Mouse (Mus musculus) heart, embryonic 16.5 days (tissue): ENCODE results near the gene Rora. TPM values are rescaled to one million over a fixed set of nuclear protein-coding genes. Genes with fewer than 3 reads are reported as not detected.
A peak's percentile ranks its signal among the peaks of the same experiment; 100 is the strongest.

ENCODE experiments used
- ATAC-seq: fragments of 200-750 bp; cut with Nextera tagmentation; replicated peaks from 2 replicates; pipeline ENCODE4 v1.8.0; 2017; ENCODE audit warnings: moderate number of reproducible peaks; ENCODE audit not compliant: insufficient read depth, low FRiP score; ENCODE audit errors: extremely low read depth
- H3K27ac ChIP-seq: fragments of 300-500 bp; sonication (generic); 2 replicates; pipeline ENCODE4 v1.5.1; 2014; ENCODE audit warnings: mild to moderate bottlenecking, low read length, control low read depth, moderate library complexity
- H3K27me3 ChIP-seq: fragments of 300-500 bp; sonication (generic); 2 replicates; pipeline ENCODE4 v1.6.1; 2014; ENCODE audit warnings: low read length, mixed read lengths; ENCODE audit not compliant: control insufficient read depth, insufficient read depth
- H3K36me3 ChIP-seq: fragments of 300-500 bp; sonication (generic); 2 replicates; pipeline ENCODE4 v1.6.1; 2014; ENCODE audit not compliant: control insufficient read depth, insufficient read depth
- H3K4me1 ChIP-seq: fragments of 300-500 bp; sonication (generic); 2 replicates; pipeline ENCODE4 v1.6.1; 2014; ENCODE audit warnings: low read length, mixed read lengths; ENCODE audit not compliant: control insufficient read depth, insufficient read depth
- H3K4me2 ChIP-seq: fragments of 300-500 bp; sonication (generic); 2 replicates; pipeline ENCODE4 v1.6.1; 2014; ENCODE audit warnings: low read depth, mild to moderate bottlenecking, control low read depth, low read length
- H3K4me3 ChIP-seq: fragments of 300-500 bp; sonication (generic); 2 replicates; pipeline ENCODE4 v1.5.1; 2014; ENCODE audit warnings: mild to moderate bottlenecking, control low read depth, low read length
- H3K9ac ChIP-seq: fragments of 300-500 bp; sonication (generic); 2 replicates; pipeline ENCODE4 v1.6.1; 2014; ENCODE audit warnings: low read length, control low read depth
- H3K9me3 ChIP-seq: fragments of 300-500 bp; sonication (generic); replicated peaks from 2 replicates; pipeline ENCODE4 v1.6.1; 2016; ENCODE audit warnings: low read length; ENCODE audit not compliant: control insufficient read depth
- WGBS: fragments of 180-500 bp; shearing (Covaris S2); extraction: QIAGEN DNeasy Blood & Tissue Kit; methylation state at CpG from one replicate; pipeline ENCODE4 v1.1.7; 2014; 5-methylcytosine and 5-hydroxymethylcytosine counted together
- polyA plus RNA-seq: library from polyadenylated mRNA; unstranded; fragments of >200 nt; fragmentation: Nextera tagmentation; extraction: Ambion mirVana; gene quantifications from 2 replicates; pipeline ENCODE4 v1.2.1, GENCODE M21; 2015

Gene Rora
- polyA plus RNA-seq, 1 experiment from 2014 or later = 9.4 TPM

DNA sequence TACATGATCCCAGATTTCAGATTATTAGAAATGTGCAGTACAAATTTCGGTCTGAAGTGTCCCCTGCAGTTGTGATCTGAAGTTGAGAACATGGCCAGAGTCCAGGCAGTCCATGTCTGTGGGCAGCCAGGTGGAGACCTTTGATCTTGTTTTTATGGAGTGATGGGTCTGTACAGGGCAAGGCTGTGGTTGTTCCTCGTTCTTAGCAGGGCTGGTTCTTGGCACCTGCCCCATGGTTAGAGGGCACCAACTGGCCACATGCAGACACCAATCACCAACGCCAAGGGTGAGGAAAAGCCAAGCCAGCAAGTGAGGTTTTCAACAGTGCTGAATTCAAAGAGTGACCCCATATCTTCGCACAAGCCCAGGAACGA, 456.7 kb downstream of the Rora start:
- Histone ChIP-seq H3K9me3 (no peaks in the 10 kb centered on the region), H3K4me2 (no peak overlapping the region), H3K4me1 (0 out of 2 replicates have a peak, but pooled peaks cover 2% of the 10 kb centered on the region), H3K36me3 (no peaks in the 10 kb centered on the region), H3K27ac (no peak overlapping the region), H3K4me3 (no peak overlapping the region), H3K27me3 (no peaks in the 10 kb centered on the region), H3K9ac (no peak overlapping the region)
- ATAC-seq = no peak
- 63% methylated on average over 5 of the region's 5 CpGs for WGBS

DNA sequence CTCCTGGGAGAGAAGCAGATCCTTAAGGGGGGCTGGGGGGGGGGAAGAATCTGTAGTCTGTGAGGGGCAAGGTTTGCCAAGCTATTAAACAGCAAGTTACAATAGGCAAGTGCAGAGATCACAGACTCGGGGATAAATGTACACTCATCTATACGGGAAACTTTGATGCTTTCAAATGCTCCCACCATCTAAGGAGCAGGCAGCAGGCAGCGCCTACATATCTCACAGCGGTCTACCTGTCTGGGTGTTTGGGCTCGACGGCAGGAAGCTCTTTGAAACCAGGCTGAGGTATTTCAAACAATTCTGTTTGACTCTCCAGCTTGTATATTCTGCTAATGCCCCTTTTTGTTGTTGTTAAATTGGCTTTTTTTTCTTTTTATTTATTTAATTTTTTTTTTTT, 457.1 kb downstream of the Rora start:
- Histone ChIP-seq H3K36me3 (no peaks in the 10 kb centered on the region), H3K4me3 (no peak overlapping the region), H3K27me3 (no peaks in the 10 kb centered on the region), H3K27ac (no peak overlapping the region), H3K4me1 (0 out of 2 replicates have a peak, but pooled peaks cover 2% of the 10 kb centered on the region), H3K4me2 (no peak overlapping the region), H3K9me3 (no peaks in the 10 kb centered on the region), H3K9ac (no peak overlapping the region)
- ATAC-seq = no peak
- 69% methylated on average over 6 of the region's 6 CpGs for WGBS

DNA sequence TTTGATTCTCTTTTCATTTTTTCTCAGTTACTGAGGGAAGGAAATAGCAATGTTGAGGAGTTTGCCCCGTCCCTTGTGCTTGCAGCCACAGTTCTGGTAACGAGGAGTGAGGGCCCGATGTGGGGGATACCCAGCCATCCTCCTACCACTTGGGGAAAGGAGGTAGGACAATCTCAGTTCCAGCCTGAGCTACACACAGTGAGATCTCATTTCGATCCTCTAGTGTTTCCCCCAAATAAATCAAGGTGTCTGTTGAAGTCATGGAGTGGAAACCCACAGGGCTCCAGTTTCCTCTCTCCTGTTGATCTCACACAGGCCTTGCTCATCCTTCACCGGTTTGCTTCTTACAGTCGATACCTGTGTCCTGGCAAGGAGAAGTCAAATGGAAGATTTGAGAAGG, 458.0 kb downstream of the Rora start:
- 75% methylated on average over 6 of the region's 6 CpGs for WGBS
- Histone ChIP-seq H3K36me3 (no peaks in the 10 kb centered on the region), H3K9me3 (no peaks in the 10 kb centered on the region), H3K9ac (no peak overlapping the region), H3K4me1 (0 out of 2 replicates have a peak, but pooled peaks cover 2% of the 10 kb centered on the region), H3K27me3 (no peaks in the 10 kb centered on the region), H3K4me2 (no peak overlapping the region), H3K4me3 (no peak overlapping the region), H3K27ac (no peak overlapping the region)
- no peak for ATAC-seq

DNA sequence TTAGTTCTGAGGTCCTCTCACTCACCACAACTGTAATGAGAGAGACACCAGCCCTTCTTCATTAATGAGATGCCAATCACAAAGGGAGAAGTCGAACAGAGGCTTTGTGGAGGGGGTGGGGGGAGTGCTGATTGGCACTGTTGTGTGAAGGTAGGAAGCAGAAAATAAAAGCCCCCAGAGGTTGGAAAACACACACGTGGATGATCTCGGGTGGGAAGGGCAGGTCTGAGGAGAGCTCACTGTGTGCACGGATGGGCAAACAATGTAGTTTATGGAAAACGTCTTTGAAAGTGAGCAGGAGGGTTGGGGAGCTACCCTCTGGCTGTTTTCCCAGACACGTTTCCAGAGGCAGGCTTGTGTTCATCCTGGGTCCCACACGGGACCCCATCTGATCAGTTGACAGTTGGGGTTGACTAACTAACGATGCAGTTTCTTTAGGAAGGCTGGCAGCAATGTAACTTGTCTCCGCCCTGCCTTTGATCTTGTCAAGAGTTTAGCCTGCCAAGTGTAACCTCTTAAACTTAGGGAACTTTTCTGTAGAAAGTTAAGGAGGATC, 460.9 kb downstream of the Rora start:
- H3K9me3 ChIP-seq = no peaks in the 10 kb centered on the region
- no peak for ATAC-seq
- H3K27me3 ChIP-seq = no peaks in the 10 kb centered on the region
- 0 out of 2 replicates have a peak, but pooled peaks cover 2% of the 10 kb centered on the region for H3K4me1 ChIP-seq
- H3K9ac ChIP-seq = no peak overlapping the region
- no peak overlapping the region for H3K4me2 ChIP-seq
- no peaks in the 10 kb centered on the region for H3K36me3 ChIP-seq
- 36% methylated on average over 9 of the region's 9 CpGs for WGBS
- no peak overlapping the region for H3K4me3 ChIP-seq
- no peak overlapping the region for H3K27ac ChIP-seq

DNA sequence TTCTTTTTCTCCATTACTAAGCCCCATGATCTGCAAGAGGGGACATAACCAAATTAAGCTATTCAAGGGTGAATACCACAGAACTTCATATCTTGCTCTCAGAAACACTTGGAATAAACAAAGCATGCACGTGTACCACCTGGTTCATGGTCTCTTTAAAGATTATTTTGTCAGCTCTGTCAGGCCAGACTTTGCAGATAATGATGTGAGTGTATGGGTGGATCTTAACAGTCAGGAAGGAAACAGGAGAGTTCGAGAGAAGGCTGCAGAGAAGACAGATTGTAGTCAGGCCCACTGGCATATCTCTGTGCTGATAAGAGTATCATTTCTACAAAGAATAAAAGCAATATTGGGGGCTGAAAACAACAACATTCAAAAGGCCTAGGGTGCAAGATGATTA, 463.2 kb downstream of the Rora start:
- Histone ChIP-seq H3K27ac (no peak overlapping the region), H3K4me1 (0 out of 2 replicates have a peak, but pooled peaks cover 2% of the 10 kb centered on the region), H3K9me3 (no peaks in the 10 kb centered on the region), H3K4me3 (no peak overlapping the region), H3K27me3 (no peaks in the 10 kb centered on the region), H3K36me3 (no peaks in the 10 kb centered on the region), H3K4me2 (no peak overlapping the region), H3K9ac (no peak overlapping the region)
- ATAC-seq = no peak
- 19% methylated on average over 2 of the region's 2 CpGs for WGBS

DNA sequence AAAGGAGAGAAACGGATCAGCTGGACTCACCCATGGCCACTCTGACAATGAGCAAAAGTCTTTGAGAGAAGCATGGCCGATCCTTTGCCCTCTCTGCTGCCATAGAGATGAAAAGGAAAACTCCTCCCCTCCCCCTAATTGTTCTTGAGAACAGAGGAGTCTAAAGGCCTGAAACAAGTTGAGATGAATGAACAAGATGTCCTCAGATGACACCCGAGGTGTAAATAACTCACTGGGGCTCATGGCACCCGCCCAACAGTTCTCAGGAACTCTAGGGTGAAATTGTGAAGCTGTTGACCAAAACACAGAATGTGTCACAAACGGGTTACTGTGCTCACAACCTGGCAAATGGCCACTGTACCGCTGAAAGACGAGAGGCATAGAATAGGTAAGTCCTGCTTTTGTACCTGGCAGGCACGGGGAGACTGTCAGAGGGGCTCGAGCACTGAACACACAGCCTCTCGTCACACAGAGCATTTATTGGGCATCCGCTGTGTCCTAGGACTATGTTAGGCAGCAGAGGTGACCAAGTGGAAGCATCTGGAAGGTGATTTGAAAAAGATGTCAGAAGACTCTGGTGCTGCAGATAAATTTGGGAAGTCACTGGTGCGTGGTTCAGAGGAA, 467.6 kb downstream of the Rora start:
- Histone ChIP-seq H3K4me1 (peaks cover 11% of the 10 kb centered on the region), H3K9me3 (no peaks in the 10 kb centered on the region), H3K4me3 (no peak overlapping the region), H3K9ac (no peak overlapping the region), H3K27me3 (no peaks in the 10 kb centered on the region), H3K36me3 (no peaks in the 10 kb centered on the region), H3K4me2 (no peak overlapping the region), H3K27ac (no peak overlapping the region)
- no peak for ATAC-seq
- WGBS = 62% methylated on average over 12 of the region's 12 CpGs

DNA sequence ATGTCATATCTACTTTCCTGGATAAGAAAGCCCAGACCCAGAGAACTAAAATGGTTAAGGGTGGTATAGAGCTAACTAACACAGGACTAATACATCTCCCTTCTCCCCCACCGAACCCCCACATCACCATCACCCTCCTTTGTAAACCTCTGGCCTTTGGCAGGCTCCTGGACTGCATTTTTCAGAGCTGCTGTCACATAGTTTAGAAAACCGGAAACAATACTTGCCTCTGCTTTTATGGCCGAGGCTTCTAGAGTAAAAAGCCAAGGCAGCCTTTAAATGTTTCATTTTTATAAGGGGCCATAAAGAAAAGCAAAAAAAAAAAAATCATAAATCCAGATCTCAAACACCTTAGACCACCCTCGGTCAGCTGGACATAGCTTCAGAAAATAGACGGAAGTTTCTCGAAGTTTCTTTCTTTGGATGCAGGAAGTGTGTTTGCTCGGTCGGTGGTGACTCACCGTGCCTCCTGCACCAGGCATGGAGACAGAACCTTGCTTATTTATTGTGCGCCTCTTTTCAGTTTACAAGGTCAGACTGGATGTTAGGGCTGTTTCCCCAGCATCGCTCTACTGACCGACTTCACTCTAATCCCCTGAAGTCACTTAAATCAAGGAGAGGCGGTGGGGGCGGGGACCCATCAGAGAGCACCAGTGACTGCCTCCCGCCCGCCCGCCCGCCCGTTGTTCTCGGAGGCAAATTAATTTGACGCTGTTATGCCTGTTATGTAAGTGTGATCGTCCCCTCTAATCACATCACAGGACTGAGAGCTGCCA, 471.6 kb downstream of the Rora start:
- peak overlapping the region; percentile 39 for H3K4me3 ChIP-seq
- peak; percentile 33; the same call in 1 of the 2 replicates for ATAC-seq
- peak overlapping the region; percentile 54 for H3K9ac ChIP-seq
- 5% methylated on average over 22 of the region's 22 CpGs for WGBS
- peak overlapping the region; percentile 63 for H3K4me2 ChIP-seq
- peaks cover 24% of the 10 kb centered on the region for H3K4me1 ChIP-seq
- no peaks in the 10 kb centered on the region for H3K9me3 ChIP-seq
- H3K27me3 ChIP-seq = no peaks in the 10 kb centered on the region
- H3K27ac ChIP-seq = peak overlapping the region; percentile 54
- no peaks in the 10 kb centered on the region for H3K36me3 ChIP-seq

DNA sequence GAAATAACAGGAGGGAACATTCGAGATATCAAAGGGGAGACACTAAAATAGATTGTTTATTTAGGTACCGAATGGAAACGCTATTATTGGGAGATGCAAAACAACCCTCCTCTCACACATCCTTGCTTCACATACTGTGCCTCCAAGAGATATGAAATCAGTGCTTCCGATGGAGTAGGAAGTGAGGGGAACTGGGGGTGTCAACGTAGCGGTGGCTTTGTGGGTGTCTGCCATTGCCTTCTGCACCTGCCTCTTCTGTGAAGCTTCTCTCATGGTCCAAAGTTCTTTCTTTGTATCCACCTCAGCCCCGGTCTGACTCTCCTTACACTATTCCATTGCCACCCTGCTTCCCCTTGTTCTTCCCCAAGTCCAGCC, 472.2 kb downstream of the Rora start:
- peak overlapping the region; percentile 39 for H3K4me3 ChIP-seq
- H3K27ac ChIP-seq = no peak overlapping the region
- H3K27me3 ChIP-seq = no peaks in the 10 kb centered on the region
- H3K4me2 ChIP-seq = peak overlapping the region; percentile 63
- H3K9ac ChIP-seq = no peak overlapping the region; the same call in 1 of the 2 replicates
- ATAC-seq = 0 out of 2 replicates have a peak, but pooled peaks have one; percentile 24
- no peaks in the 10 kb centered on the region for H3K9me3 ChIP-seq
- H3K36me3 ChIP-seq = no peaks in the 10 kb centered on the region
- 18% methylated on average over 7 of the region's 7 CpGs for WGBS
- H3K4me1 ChIP-seq = peaks cover 24% of the 10 kb centered on the region

DNA sequence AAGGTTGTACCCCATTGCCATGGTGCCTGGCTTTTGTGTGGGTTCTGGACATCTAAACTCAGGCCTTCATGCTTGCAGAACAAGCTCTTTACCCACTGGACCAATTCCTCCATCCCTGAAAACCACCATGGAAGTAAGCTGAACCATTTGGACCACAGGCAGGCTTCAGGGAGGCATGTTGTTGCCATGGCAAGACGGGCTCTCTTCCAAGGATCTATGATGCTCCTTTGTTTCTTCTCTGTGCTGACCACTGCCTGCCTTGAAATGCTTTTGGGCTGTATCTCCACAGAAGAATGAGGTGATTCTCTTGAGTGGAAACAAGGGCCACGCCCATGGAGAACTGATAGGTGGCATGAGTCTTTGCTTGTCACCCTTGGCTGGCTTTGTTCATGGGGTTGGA, 473.0 kb downstream of the Rora start:
- H3K4me1 ChIP-seq = peaks cover 24% of the 10 kb centered on the region
- no peaks in the 10 kb centered on the region for H3K9me3 ChIP-seq
- no peaks in the 10 kb centered on the region for H3K36me3 ChIP-seq
- 98% methylated on average over 2 of the region's 2 CpGs for WGBS
- H3K27me3 ChIP-seq = no peaks in the 10 kb centered on the region
- ATAC-seq = no peak
- H3K4me3 ChIP-seq = no peak overlapping the region
- no peak overlapping the region for H3K9ac ChIP-seq
- no peak overlapping the region for H3K4me2 ChIP-seq
- H3K27ac ChIP-seq = no peak overlapping the region
